Mouse (Mus musculus): ENCODE measurements at regions not wholly inside any gene's neighbourhood (a gene's known extent, or its start where the extent isn't known, plus 50 kb on each side); places are given as distances from the start of the nearest gene placed in this dataset.

- no peak for TF ChIP-seq POLR2A (IDR thresholded peaks at IDR 0.05; ENCODE audit: insufficient read length, low read depth)
- no peak for TF ChIP-seq E2F4 (IDR thresholded peaks at IDR 0.05; ENCODE audit: insufficient read depth)
- no peak for TF ChIP-seq MAX (IDR thresholded peaks at IDR 0.05; ENCODE audit: low read depth)
- TF ChIP-seq POLR2AphosphoS2 (IDR thresholded peaks at IDR 0.05; ENCODE audit: insufficient read length, low read depth), result no peak
- no peak for TF ChIP-seq TCF3 (IDR thresholded peaks at IDR 0.05; ENCODE audit: insufficient read length, low read depth)
- no peak for TF ChIP-seq TCF12 (IDR thresholded peaks at IDR 0.05; ENCODE audit: insufficient read depth, poor library complexity, severe bottlenecking)
- no peak for TF ChIP-seq USF1 (IDR thresholded peaks at IDR 0.05; ENCODE audit: low read depth)
- no peak for TF ChIP-seq MYOG (IDR thresholded peaks at IDR 0.05; ENCODE audit: control insufficient read depth in 1 of 3, insufficient read depth in 1 of 3, insufficient read length in 2 of 3, low read depth in 2 of 3)
- TF ChIP-seq REST (IDR thresholded peaks at IDR 0.05; ENCODE audit: insufficient read depth, insufficient read length), result no peak
These were observed 531.4 kb upstream of the Kirrel3 start for GRCm38 (mm10) chr9:33954319-33954718.
